ENCODE assay signal across 9 mouse cellular contexts in the genomic region with DNA sequence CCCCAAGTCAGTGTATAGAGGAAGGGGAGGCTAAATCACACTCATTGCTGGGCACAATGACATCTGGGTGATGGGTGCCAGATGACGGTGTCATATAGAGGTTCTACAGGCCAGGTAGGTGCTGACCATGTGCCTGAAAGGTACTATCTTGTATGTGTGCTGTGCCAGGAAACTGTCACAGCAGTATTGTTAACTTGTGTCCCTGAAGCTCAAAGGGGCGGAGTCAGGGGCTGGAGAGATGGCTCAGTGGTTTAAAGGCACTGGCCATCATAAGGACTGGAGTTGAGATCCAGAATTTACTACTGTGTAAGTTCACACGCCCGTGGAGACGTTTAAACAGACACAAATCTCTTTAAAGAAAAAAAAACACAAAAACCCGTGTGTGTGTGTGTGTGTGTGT. TPM values are rescaled to one million over a fixed set of nuclear protein-coding genes. Genes with fewer than 3 reads are reported as not detected.
DNase-seq lines count a peak whose midpoint lies in the region; ATAC-seq lines count a peak whose summit lies in the region.
"Had no signal": no experiment of that assay in that cellular context is flagged by ENCODE, and none has a peak within 500 bp of the region (broad histone marks: within the 10 kb centered on the region; RNA-seq: fewer than 3 reads in every experiment).

No protein-coding gene starts in this region.

- 90% methylated on average over 6 of the region's 6 CpGs for WGBS in limb, embryonic 13.5 days
- WGBS in neural tube, embryonic 15.5 days, result 88% methylated on average over 6 of the region's 6 CpGs

- H3K9me3 ChIP-seq in limb, embryonic 13.5 days, result no peaks in the 10 kb centered on the region
- no peaks in the 10 kb centered on the region for H3K9me3 ChIP-seq in neural tube, embryonic 15.5 days (replicated peaks)

- peaks cover 14% of the 10 kb centered on the region for H3K36me3 ChIP-seq in limb, embryonic 13.5 days
- H3K36me3 ChIP-seq in neural tube, embryonic 15.5 days, result peaks cover 7% of the 10 kb centered on the region; the same call in 1 of the 2 replicates

- DNase-seq in adrenal gland, adult 2 months, result peak; percentile 9
- DNase-seq in adrenal gland, postnatal 4 days (ENCODE audit: low spot score in 2 of 2), result no peak
- peak; percentile 21 to 42 for DNase-seq in kidney, postnatal 36 days
- no peak for DNase-seq in kidney, postnatal 10 days
- no peak for DNase-seq in urinary bladder, postnatal 36 days (ENCODE audit: low spot score in 2 of 2)
- DNase-seq in layer of hippocampus, adult 9-11 months, result no peak
- DNase-seq: lung, adult 2 months had no signal

- H3K27me3 ChIP-seq in limb, embryonic 13.5 days, result no peaks in the 10 kb centered on the region
- no peaks in the 10 kb centered on the region for H3K27me3 ChIP-seq in neural tube, embryonic 15.5 days (replicated peaks)

- H3K4me3 ChIP-seq in limb, embryonic 13.5 days, result peak overlapping the region; percentile 88
- peak overlapping the region; percentile 66 for H3K4me3 ChIP-seq in neural tube, embryonic 15.5 days (replicated peaks)

- no peak overlapping the region for H3K27ac ChIP-seq in limb, embryonic 13.5 days
- no peak overlapping the region for H3K27ac ChIP-seq in neural tube, embryonic 15.5 days (replicated peaks)

- H3K4me2 ChIP-seq in limb, embryonic 13.5 days (replicated peaks), result peak overlapping the region; percentile 77
- H3K4me2 ChIP-seq in neural tube, embryonic 15.5 days, result peak overlapping the region; percentile 72

- peaks cover 5% of the 10 kb centered on the region for H3K4me1 ChIP-seq in limb, embryonic 13.5 days
- peaks cover 17% of the 10 kb centered on the region for H3K4me1 ChIP-seq in neural tube, embryonic 15.5 days

- H3K9ac ChIP-seq in limb, embryonic 13.5 days, result 0 out of 2 replicates have a peak overlapping the region, but pooled peaks have one; percentile 39
- no peak overlapping the region for H3K9ac ChIP-seq in neural tube, embryonic 15.5 days (replicated peaks)

- ATAC-seq in limb, embryonic 13.5 days (ENCODE audit: low FRiP score, low read depth), result no peak
- no peak for ATAC-seq in neural tube, embryonic 15.5 days (ENCODE audit: low FRiP score)

RNA-seq across cellular contexts. Expression of gene Wdr66, which starts 22.6 kb away (rescaled TPM):
- 1 to 10 TPM; 1.0 to 1.2 TPM for total RNA-seq in adrenal gland, adult 2 months (2021)
- 0.56 and 0.79 TPM in 2 replicates for polyA plus RNA-seq in adrenal gland, adult 2 months (2012; rRNA removed)
- 1 to 10 TPM in 1 of 2 experiments, under 1 TPM in 1; 0.68 to 1.0 TPM for total RNA-seq in adrenal gland, postnatal 4 days (2021)
- 0.61 and 1.1 TPM in 2 replicates for polyA plus RNA-seq in limb, embryonic 13.5 days (2015; fragmentation: Nextera tagmentation; extraction: Ambion mirVana)
- polyA plus RNA-seq in neural tube, embryonic 15.5 days (2015; fragmentation: Nextera tagmentation; extraction: Ambion mirVana), result 1.1 and 1.2 TPM in 2 replicates

RNA-seq across cellular contexts. Expression of gene Hpd, which starts 46.8 kb away (rescaled TPM):
- total RNA-seq in adrenal gland, adult 2 months (2021), result 10 to 100 TPM in 1 of 2 experiments, 1 to 10 TPM in 1; 5.0 to 11.2 TPM
- 1.0 and 2.2 TPM in 2 replicates for polyA plus RNA-seq in adrenal gland, adult 2 months (2012; rRNA removed)
- 10 to 100 TPM in 1 of 2 experiments, 1 to 10 TPM in 1; 2.2 to 48.2 TPM for total RNA-seq in adrenal gland, postnatal 4 days (2021)
- not detected in 2 replicates for polyA plus RNA-seq in limb, embryonic 13.5 days (2015; fragmentation: Nextera tagmentation; extraction: Ambion mirVana)
- 0.50 TPM in 1 of 2 replicates, not detected in the other for polyA plus RNA-seq in neural tube, embryonic 15.5 days (2015; fragmentation: Nextera tagmentation; extraction: Ambion mirVana)

Comparison
In these comparisons a context has a peak if more than half of its experiments do, and no peak if none do; other contexts are left out.
1. DNase-seq: peak in adrenal gland, adult 2 months (single experiment) and kidney, postnatal 36 days (2 of 2); none in adrenal gland, postnatal 4 days (0 of 2), kidney, postnatal 10 days (single experiment), urinary bladder, postnatal 36 days (0 of 2) and layer of hippocampus, adult 9-11 months (single experiment).